Mouse (Mus musculus) layer of hippocampus, adult 2 months (tissue): ENCODE results near the gene Cfap43. TPM values are rescaled to one million over a fixed set of nuclear protein-coding genes. Genes with fewer than 3 reads are reported as not detected.
A peak's percentile ranks its signal among the peaks of the same experiment; 100 is the strongest.

ENCODE experiments used
- DNase-seq, 2 experiments: peaks; one replicate each; pipeline ENCODE4 v3.0.0; 2022; ENCODE audit warnings: low spot score in 2 of 2
- H3K27ac ChIP-seq: fragments of 200-600 bp; 2 replicates; pipeline ENCODE4 v1.8.1; 2022
- H3K4me3 ChIP-seq: fragments of 200-600 bp; 2 replicates; pipeline ENCODE4 v1.8.1; 2022; ENCODE audit warnings: mild to moderate bottlenecking
- CTCF ChIP-seq: fragments of 200-600 bp; conservative IDR thresholded peaks from 2 replicates; pipeline ENCODE4 v1.8.1; 2022; ENCODE audit warnings: antibody characterized with exemption, mild to moderate bottlenecking, moderate library complexity
- total RNA-seq, 2 experiments: library from RNA; stranded (reverse); gene quantifications; 2 replicates each; pipeline ENCODE4 v1.2.3; 2021

Gene Cfap43
- total RNA-seq, 2 experiments from 2014 or later: 0.37 to 0.95 TPM

- TF ChIP-seq CTCF: no peak
- Histone ChIP-seq H3K4me3 (no peak overlapping the region), H3K27ac (no peak overlapping the region)
- no peak for DNase-seq
Measured at GRCm38 (mm10) chr19:47908961-47909371, 10.1 kb downstream of the Cfap43 start.

GRCm38 (mm10) chr19:47907596-47907995 lies 11.5 kb downstream of the Cfap43 start:
- DNase-seq: no peak
- Histone ChIP-seq H3K27ac (no peak overlapping the region), H3K4me3 (no peak overlapping the region)
- TF ChIP-seq CTCF: no peak

- Histone ChIP-seq H3K27ac (no peak overlapping the region), H3K4me3 (no peak overlapping the region)
- DNase-seq: no peak
- TF ChIP-seq CTCF: no peak
Measured at GRCm38 (mm10) chr19:47905603-47906002, 13.5 kb downstream of the Cfap43 start.

- TF ChIP-seq CTCF: no peak
- no peak for DNase-seq
- H3K27ac ChIP-seq: no peak overlapping the region
- no peak overlapping the region for H3K4me3 ChIP-seq
Measured at GRCm38 (mm10) chr19:47905081-47905480, 14.0 kb downstream of the Cfap43 start.

- no peak for DNase-seq
- H3K4me3 ChIP-seq: no peak overlapping the region
- TF ChIP-seq CTCF: no peak
- no peak overlapping the region for H3K27ac ChIP-seq
Measured at GRCm38 (mm10) chr19:47903679-47904078, 15.4 kb downstream of the Cfap43 start.

GRCm38 (mm10) chr19:47902316-47903201 lies 16.5 kb downstream of the Cfap43 start:
- Histone ChIP-seq H3K4me3 (no peak overlapping the region), H3K27ac (no peak overlapping the region)
- TF ChIP-seq CTCF: no peak
- DNase-seq: no peak

GRCm38 (mm10) chr19:47900558-47900957 lies 18.5 kb downstream of the Cfap43 start:
- Histone ChIP-seq H3K4me3 (no peak overlapping the region), H3K27ac (no peak overlapping the region)
- DNase-seq: no peak
- no peak for TF ChIP-seq CTCF

GRCm38 (mm10) chr19:47900012-47900411 lies 19.1 kb downstream of the Cfap43 start:
- H3K27ac ChIP-seq: no peak overlapping the region
- no peak overlapping the region for H3K4me3 ChIP-seq
- peak; percentile 40 for TF ChIP-seq CTCF
- no peak for DNase-seq

GRCm38 (mm10) chr19:47898472-47899079 lies 20.5 kb downstream of the Cfap43 start:
- TF ChIP-seq CTCF: no peak
- H3K4me3 ChIP-seq: no peak overlapping the region
- no peak for DNase-seq

GRCm38 (mm10) chr19:47893092-47893491 lies 26.0 kb downstream of the Cfap43 start:
- TF ChIP-seq CTCF: no peak
- DNase-seq: no peak
- no peak overlapping the region for H3K27ac ChIP-seq

More at GRCm38 (mm10) chr19:47898472-47899079, 20.5 kb downstream of the Cfap43 start:
- H3K27ac ChIP-seq: no peak overlapping the region

GRCm38 (mm10) chr19:47891562-47892312 lies 27.4 kb downstream of the Cfap43 start:
- no peak overlapping the region for H3K4me3 ChIP-seq
- H3K27ac ChIP-seq: no peak overlapping the region
- no peak for TF ChIP-seq CTCF
- no peak for DNase-seq

More at GRCm38 (mm10) chr19:47893092-47893491, 26.0 kb downstream of the Cfap43 start:
- no peak overlapping the region for H3K4me3 ChIP-seq

- Histone ChIP-seq H3K27ac (no peak overlapping the region), H3K4me3 (no peak overlapping the region)
- no peak for DNase-seq
- TF ChIP-seq CTCF: no peak
Measured at GRCm38 (mm10) chr19:47890489-47891130, 28.5 kb downstream of the Cfap43 start.

GRCm38 (mm10) chr19:47888037-47888436 lies 31.1 kb downstream of the Cfap43 start:
- no peak for TF ChIP-seq CTCF
- Histone ChIP-seq H3K4me3 (no peak overlapping the region), H3K27ac (no peak overlapping the region)
- no peak for DNase-seq
